Mouse (Mus musculus) stomach, embryonic 16.5 days (tissue): ENCODE measurements around the gene Gal3st1. TPM values are rescaled to one million over a fixed set of nuclear protein-coding genes. Genes with fewer than 3 reads are reported as not detected.

Experiments
- ATAC-seq: fragments of 200-750 bp; cut with Nextera tagmentation; 2 replicates; pipeline ENCODE4 v1.8.0; 2017; ENCODE audit warnings: moderate number of reproducible peaks, moderate TSS enrichment; ENCODE audit not compliant: insufficient read depth, low FRiP score
- H3K27ac ChIP-seq: fragments of 300-500 bp; sonication (generic); 2 replicates; pipeline ENCODE4 v1.5.1; 2014; ENCODE audit warnings: low read length
- H3K27me3 ChIP-seq: fragments of 300-500 bp; sonication (generic); 2 replicates; pipeline ENCODE4 v1.6.1; 2014; ENCODE audit warnings: low read length, control low read depth, mixed read lengths; ENCODE audit not compliant: control insufficient read depth, insufficient read depth
- H3K36me3 ChIP-seq: fragments of 300-500 bp; sonication (generic); 2 replicates; pipeline ENCODE4 v1.6.1; 2014; ENCODE audit warnings: low read length; ENCODE audit not compliant: control insufficient read depth, insufficient read depth
- H3K4me1 ChIP-seq: fragments of 300-500 bp; sonication (generic); 2 replicates; pipeline ENCODE4 v1.6.1; 2014; ENCODE audit warnings: low read length, control low read depth, mixed read lengths; ENCODE audit not compliant: control insufficient read depth, insufficient read depth
- H3K4me2 ChIP-seq: fragments of 300-500 bp; sonication (generic); 2 replicates; pipeline ENCODE4 v1.6.1; 2014; ENCODE audit warnings: low read depth, low read length, mixed read lengths
- H3K4me3 ChIP-seq: fragments of 300-500 bp; sonication (generic); replicated peaks from 2 replicates; pipeline ENCODE4 v1.5.1; 2014; ENCODE audit warnings: mild to moderate bottlenecking, low read length
- H3K9ac ChIP-seq: fragments of 300-500 bp; sonication (generic); 2 replicates; pipeline ENCODE4 v1.6.1; 2014; ENCODE audit warnings: low read length
- H3K9me3 ChIP-seq: fragments of 300-500 bp; sonication (generic); replicated peaks from 2 replicates; pipeline ENCODE4 v1.6.1; 2016; ENCODE audit warnings: low read length, control low read depth; ENCODE audit not compliant: control insufficient read depth
- WGBS: fragments of 180-500 bp; shearing (Covaris S2); extraction: QIAGEN DNeasy Blood & Tissue Kit; methylation state at CpG from one replicate; pipeline ENCODE4 v1.1.7; 2014; 5-methylcytosine and 5-hydroxymethylcytosine counted together
- polyA plus RNA-seq: library from polyadenylated mRNA; unstranded; fragments of >200 nt; fragmentation: Nextera tagmentation; extraction: Ambion mirVana; gene quantifications from 2 replicates; pipeline ENCODE4 v1.2.1, GENCODE M21; 2015

The Gal3st1 gene
- polyA plus RNA-seq, 1 experiment from 2014 or later, result 18.1 TPM

GRCm38 (mm10) chr11:3960901-3961300 is 22.5 kb upstream of the Gal3st1 start:
- Histone ChIP-seq H3K9ac (no peak overlapping the region), H3K4me2 (no peak overlapping the region), H3K4me1 (peaks cover 10% of the 10 kb centered on the region), H3K4me3 (no peak overlapping the region), H3K36me3 (no peaks in the 10 kb centered on the region), H3K27ac (no peak overlapping the region), H3K9me3 (no peaks in the 10 kb centered on the region), H3K27me3 (no peaks in the 10 kb centered on the region)
- WGBS, result 44% methylated on average over 1 of the region's 2 CpGs
- no peak for ATAC-seq

GRCm38 (mm10) chr11:3961761-3962160 is 21.7 kb upstream of the Gal3st1 start:
- WGBS, result 76% methylated on average over 3 of the region's 3 CpGs
- no peak overlapping the region for H3K4me3 ChIP-seq

GRCm38 (mm10) chr11:3963155-3963554 is 20.3 kb upstream of the Gal3st1 start:
- 78% methylated on average over 10 of the region's 10 CpGs for WGBS

More at GRCm38 (mm10) chr11:3961761-3962160, 21.7 kb upstream of the Gal3st1 start:
- H3K9ac ChIP-seq, result no peak overlapping the region
- peaks cover 10% of the 10 kb centered on the region for H3K4me1 ChIP-seq
- H3K4me2 ChIP-seq, result no peak overlapping the region
- no peak for ATAC-seq
- no peaks in the 10 kb centered on the region for H3K36me3 ChIP-seq
- no peaks in the 10 kb centered on the region for H3K27me3 ChIP-seq
- H3K27ac ChIP-seq, result no peak overlapping the region
- H3K9me3 ChIP-seq, result no peaks in the 10 kb centered on the region

GRCm38 (mm10) chr11:3963610-3964415 is 19.6 kb upstream of the Gal3st1 start, which contains the start of gene Pes1:
TSS of gene Pes1 (plus strand) at chr11:3963975.
- no peaks in the 10 kb centered on the region for H3K9me3 ChIP-seq
- WGBS, result under 1% methylated on average over 31 of the region's 31 CpGs
- peak within 1 kb of the TSS; percentile 55 for H3K27ac ChIP-seq
- H3K4me2 ChIP-seq, result peak within 1 kb of the TSS; percentile 70
- peak within 1 kb of the TSS; percentile 89 for H3K9ac ChIP-seq
- no peaks in the 10 kb centered on the region for H3K27me3 ChIP-seq
- H3K4me3 ChIP-seq, result peak within 1 kb of the TSS; percentile 85
- H3K36me3 ChIP-seq, result no peaks in the 10 kb centered on the region
- ATAC-seq, result peak; percentile 92
- H3K4me1 ChIP-seq, result peaks cover 10% of the 10 kb centered on the region

More at GRCm38 (mm10) chr11:3963155-3963554, 20.3 kb upstream of the Gal3st1 start:
- Histone ChIP-seq H3K27ac (peak overlapping the region; percentile 55; the same call in 1 of the 2 replicates), H3K9ac (peak overlapping the region; percentile 89), H3K4me3 (peak overlapping the region; percentile 85), H3K4me1 (peaks cover 10% of the 10 kb centered on the region), H3K27me3 (no peaks in the 10 kb centered on the region), H3K36me3 (no peaks in the 10 kb centered on the region), H3K9me3 (no peaks in the 10 kb centered on the region), H3K4me2 (peak overlapping the region; percentile 70)
- ATAC-seq, result peak; percentile 14; the same call in 1 of the 2 replicates

GRCm38 (mm10) chr11:3964416-3965172 is 18.8 kb upstream of the Gal3st1 start:
- 12% methylated on average over 11 of the region's 11 CpGs for WGBS

GRCm38 (mm10) chr11:3969837-3970236 is 13.6 kb upstream of the Gal3st1 start:
- Histone ChIP-seq H3K27me3 (no peaks in the 10 kb centered on the region), H3K4me1 (peaks cover 3% of the 10 kb centered on the region), H3K4me3 (no peak overlapping the region), H3K9me3 (no peaks in the 10 kb centered on the region), H3K9ac (no peak overlapping the region), H3K36me3 (peaks cover 33% of the 10 kb centered on the region), H3K4me2 (no peak overlapping the region), H3K27ac (no peak overlapping the region)
- no peak for ATAC-seq
- WGBS, result 90% methylated on average over 3 of the region's 3 CpGs

More at GRCm38 (mm10) chr11:3964416-3965172, 18.8 kb upstream of the Gal3st1 start:
- H3K9ac ChIP-seq, result peak overlapping the region; percentile 89
- H3K4me1 ChIP-seq, result peaks cover 10% of the 10 kb centered on the region
- peak overlapping the region; percentile 55 for H3K27ac ChIP-seq
- no peaks in the 10 kb centered on the region for H3K9me3 ChIP-seq
- peak overlapping the region; percentile 70 for H3K4me2 ChIP-seq
- H3K4me3 ChIP-seq, result peak overlapping the region; percentile 85
- no peaks in the 10 kb centered on the region for H3K36me3 ChIP-seq
- no peak for ATAC-seq
- no peaks in the 10 kb centered on the region for H3K27me3 ChIP-seq

GRCm38 (mm10) chr11:3970361-3970760 is 13.1 kb upstream of the Gal3st1 start:
- ATAC-seq, result no peak
- no peaks in the 10 kb centered on the region for H3K9me3 ChIP-seq
- peaks cover 37% of the 10 kb centered on the region for H3K36me3 ChIP-seq
- H3K4me1 ChIP-seq, result no peaks in the 10 kb centered on the region; the same call in 1 of the 2 replicates
- H3K9ac ChIP-seq, result no peak overlapping the region
- H3K27me3 ChIP-seq, result no peaks in the 10 kb centered on the region
- no peak overlapping the region for H3K27ac ChIP-seq
- no peak overlapping the region for H3K4me3 ChIP-seq
- WGBS, result 93% methylated on average over 7 of the region's 7 CpGs
- H3K4me2 ChIP-seq, result no peak overlapping the region

GRCm38 (mm10) chr11:3973081-3973480 is 10.4 kb upstream of the Gal3st1 start:
- Histone ChIP-seq H3K4me1 (no peaks in the 10 kb centered on the region), H3K4me3 (no peak overlapping the region), H3K27ac (no peak overlapping the region), H3K27me3 (no peaks in the 10 kb centered on the region), H3K4me2 (no peak overlapping the region), H3K9ac (no peak overlapping the region), H3K9me3 (no peaks in the 10 kb centered on the region), H3K36me3 (peaks cover 44% of the 10 kb centered on the region)
- ATAC-seq, result no peak
- WGBS, result 96% methylated on average over 7 of the region's 7 CpGs

- Histone ChIP-seq H3K9me3 (no peaks in the 10 kb centered on the region), H3K4me3 (no peak overlapping the region), H3K4me1 (no peaks in the 10 kb centered on the region), H3K27me3 (no peaks in the 10 kb centered on the region), H3K9ac (no peak overlapping the region), H3K27ac (no peak overlapping the region), H3K36me3 (peaks cover 48% of the 10 kb centered on the region), H3K4me2 (no peak overlapping the region)
- 74% methylated on average over 3 of the region's 3 CpGs for WGBS
- ATAC-seq, result 0 out of 2 replicates have a peak, but pooled peaks have one; percentile 21
Measured at GRCm38 (mm10) chr11:3974311-3974710, 9.1 kb upstream of the Gal3st1 start.
